Mouse (Mus musculus): ENCODE data around the gene Por.

The Por gene

GRCm38 (mm10) chr5:135702190-135702589, 32.4 kb downstream of the Por start:
- no peak for DNase-seq (ENCODE audit: low spot score)

GRCm38 (mm10) chr5:135702682-135703192, 32.9 kb downstream of the Por start:
- DNase-seq (ENCODE audit: low spot score) = no peak

GRCm38 (mm10) chr5:135703431-135703830, 33.6 kb downstream of the Por start:
- DNase-seq (ENCODE audit: low spot score) = no peak

GRCm38 (mm10) chr5:135705383-135705782, 35.5 kb downstream of the Por start:
- no peak for DNase-seq (ENCODE audit: low spot score)

- DNase-seq (ENCODE audit: low spot score) = no peak
Observed at GRCm38 (mm10) chr5:135707039-135707438, 37.2 kb downstream of the Por start.

- DNase-seq (ENCODE audit: low spot score) = no peak
Observed at GRCm38 (mm10) chr5:135707855-135708254, 38.0 kb downstream of the Por start.

- no peak for DNase-seq (ENCODE audit: low spot score)
Observed at GRCm38 (mm10) chr5:135709716-135710115, 39.9 kb downstream of the Por start.

- peak; percentile 44 for DNase-seq (ENCODE audit: low spot score)
Observed at GRCm38 (mm10) chr5:135710599-135711214, 40.9 kb downstream of the Por start.

- DNase-seq (ENCODE audit: low spot score) = no peak
Observed at GRCm38 (mm10) chr5:135711582-135712355, 41.9 kb downstream of the Por start.

GRCm38 (mm10) chr5:135712803-135713202, 43.0 kb downstream of the Por start:
- no peak for DNase-seq (ENCODE audit: low spot score)

GRCm38 (mm10) chr5:135713441-135714218, 43.8 kb downstream of the Por start:
- no peak for DNase-seq (ENCODE audit: low spot score)

- DNase-seq (ENCODE audit: low spot score) = no peak
Observed at GRCm38 (mm10) chr5:135715624-135716023, 45.8 kb downstream of the Por start.

- DNase-seq (ENCODE audit: low spot score) = no peak
Observed at GRCm38 (mm10) chr5:135719586-135720120, 49.8 kb downstream of the Por start.

GRCm38 (mm10) chr5:135720121-135720520, 50.3 kb downstream of the Por start:
- DNase-seq (ENCODE audit: low spot score) = no peak

GRCm38 (mm10) chr5:135721076-135721475, 51.2 kb downstream of the Por start:
- no peak for DNase-seq (ENCODE audit: low spot score)

- DNase-seq (ENCODE audit: low spot score) = peak; percentile 62
Observed at GRCm38 (mm10) chr5:135722121-135722520, 52.3 kb downstream of the Por start.

GRCm38 (mm10) chr5:135723165-135723751, 53.4 kb downstream of the Por start:
- DNase-seq (ENCODE audit: low spot score) = no peak

- no peak for DNase-seq (ENCODE audit: low spot score)
Observed at GRCm38 (mm10) chr5:135724536-135725322, 54.9 kb downstream of the Por start.

- DNase-seq (ENCODE audit: low spot score) = no peak
Observed at GRCm38 (mm10) chr5:135725391-135725841, 55.6 kb downstream of the Por start.

GRCm38 (mm10) chr5:135725991-135726390, 56.2 kb downstream of the Por start:
- no peak for DNase-seq (ENCODE audit: low spot score)

Data from ovary, adult 18-20 months (tissue).